Mouse (Mus musculus) thymus, postnatal 25 days (tissue): ENCODE results near the gene Ubn2.
"Not testable (repeated sequence)": the region's sequence is repeated elsewhere in the genome, so short reads cannot be mapped to it uniquely, and the experiment has no call there.

Experiments
- DNase-seq: peaks from one replicate; pipeline ENCODE4 v3.0.0; 2022

Ubn2 gene

DNA sequence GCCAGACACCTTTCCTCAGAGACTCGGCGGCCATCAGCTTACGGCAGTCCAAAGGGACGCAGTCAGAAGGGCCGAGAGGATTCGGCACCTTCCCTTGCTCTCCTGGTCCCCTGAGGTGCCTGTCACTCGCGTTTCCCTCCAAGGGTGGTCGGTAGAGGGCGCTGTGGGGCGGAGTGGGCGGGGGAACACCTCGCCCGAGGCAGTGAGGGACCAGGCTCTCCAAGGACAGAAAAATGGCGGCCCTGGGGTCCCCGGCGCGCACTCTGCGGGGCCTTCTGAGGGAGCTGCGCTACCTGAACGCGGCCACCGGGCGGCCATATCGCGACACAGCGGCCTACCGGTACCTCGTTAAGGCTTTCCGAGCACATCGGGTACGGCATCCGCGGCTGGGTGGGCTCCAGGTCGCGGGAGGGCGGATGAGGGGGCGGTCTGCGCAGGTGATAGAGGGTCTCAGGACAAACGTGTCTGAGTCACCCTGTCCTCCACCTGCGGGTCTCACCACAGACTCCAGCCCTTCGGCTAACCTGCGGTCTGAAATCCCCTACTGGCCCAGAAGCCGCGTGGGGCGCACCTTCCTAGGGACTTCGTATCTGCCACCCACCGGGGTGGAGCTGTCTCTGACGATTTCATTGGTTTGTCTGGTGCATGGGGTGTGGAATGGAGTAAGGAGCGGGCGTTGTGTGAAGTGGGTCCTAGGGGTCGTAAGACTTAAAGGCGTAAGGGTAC lies 101.1 kb downstream of the Ubn2 start:
- DNase-seq, result peak; percentile 99

DNA sequence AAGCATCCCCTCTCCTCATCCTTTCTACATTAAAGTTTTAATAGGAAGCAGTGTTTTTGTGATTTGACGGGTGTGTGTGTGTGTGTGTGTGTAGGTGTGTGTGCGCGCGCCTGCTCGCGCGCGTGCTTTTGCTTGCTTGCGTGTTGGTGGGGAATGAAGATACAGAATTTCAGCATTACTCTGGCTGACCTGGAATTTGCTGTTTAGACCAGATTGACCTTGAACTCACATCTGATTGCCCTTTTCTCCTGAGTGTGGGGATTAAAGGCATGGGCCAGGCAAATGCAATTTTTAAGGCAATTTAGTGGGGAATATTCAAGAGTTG lies 101.6 kb downstream of the Ubn2 start:
- DNase-seq, result no peak

DNA sequence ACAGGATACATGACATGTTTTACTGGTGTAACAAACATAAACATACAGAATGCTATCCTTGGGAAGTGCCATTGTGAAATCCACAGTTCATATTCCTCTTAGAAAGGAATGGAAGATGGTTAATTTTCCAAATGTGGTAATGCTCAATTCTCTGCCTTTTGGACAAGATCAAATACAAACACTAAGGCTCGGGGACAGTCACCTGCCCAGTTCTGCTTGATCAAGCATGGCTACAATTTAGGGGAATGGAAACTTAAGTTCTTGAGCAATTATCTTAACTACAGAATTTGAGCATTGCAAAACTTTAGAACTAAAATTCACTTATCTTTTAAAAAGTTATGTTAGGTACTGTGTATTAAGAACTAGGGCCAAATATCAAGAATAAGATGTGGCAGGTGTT lies 102.0 kb downstream of the Ubn2 start:
- DNase-seq, result no peak

DNA sequence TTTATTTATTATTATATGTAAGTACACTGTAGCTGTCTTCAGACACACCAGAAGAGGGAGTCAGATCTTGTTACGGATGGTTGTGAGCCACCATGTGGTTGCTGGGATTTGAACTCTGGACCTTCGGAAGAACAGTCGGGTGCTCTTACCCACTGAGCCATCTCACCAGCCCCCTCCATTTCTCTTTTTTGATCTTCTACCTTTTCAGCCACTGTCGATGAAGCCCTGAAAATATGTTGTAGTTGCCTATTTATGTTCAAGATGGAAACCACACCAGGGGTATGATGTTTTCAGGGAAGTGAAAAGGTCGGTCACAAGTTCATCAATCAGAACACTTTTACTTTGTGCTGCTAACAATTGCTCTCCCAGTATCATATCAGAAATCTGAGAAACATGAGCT lies 110.4 kb downstream of the Ubn2 start:
- DNase-seq, result not testable (repeated sequence)

DNA sequence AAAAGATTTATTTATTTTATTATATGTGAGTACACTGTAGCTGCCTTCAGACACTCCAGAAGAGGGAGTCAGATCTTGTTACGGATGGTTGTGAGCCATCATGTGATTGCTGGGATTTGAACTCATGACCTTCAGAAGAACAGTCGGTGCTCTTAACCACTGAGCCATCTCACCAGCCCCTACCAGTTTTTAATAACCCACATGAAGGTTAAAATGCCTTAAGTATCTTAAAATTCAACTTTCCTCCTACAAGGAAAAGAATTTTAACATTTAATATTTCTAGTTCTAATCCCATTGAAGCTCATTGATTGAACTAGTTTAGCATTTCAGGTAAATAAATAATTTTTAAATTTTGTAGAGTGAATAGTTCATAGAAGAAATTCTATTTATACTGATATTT lies 113.3 kb downstream of the Ubn2 start:
- DNase-seq, result not testable (repeated sequence)

DNA sequence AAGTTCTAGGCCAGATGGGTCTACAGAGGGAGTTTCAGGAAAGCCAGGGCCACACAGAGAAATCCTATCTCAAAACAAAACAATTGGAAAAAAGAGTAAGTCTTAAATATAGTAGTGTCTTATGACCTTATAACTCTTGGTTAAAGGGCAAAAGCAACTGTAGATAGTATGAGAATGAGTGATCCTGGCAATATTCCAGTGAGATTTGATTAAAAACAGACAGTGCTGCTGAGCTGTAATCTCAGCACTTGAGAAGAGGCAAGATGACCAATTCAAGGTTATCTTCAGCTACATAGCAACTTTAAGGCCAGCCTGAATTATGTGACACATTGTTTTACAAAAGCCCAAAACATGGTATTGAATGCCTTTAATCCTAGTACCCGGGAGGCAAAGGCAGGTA lies 114.0 kb downstream of the Ubn2 start:
- no peak for DNase-seq

DNA sequence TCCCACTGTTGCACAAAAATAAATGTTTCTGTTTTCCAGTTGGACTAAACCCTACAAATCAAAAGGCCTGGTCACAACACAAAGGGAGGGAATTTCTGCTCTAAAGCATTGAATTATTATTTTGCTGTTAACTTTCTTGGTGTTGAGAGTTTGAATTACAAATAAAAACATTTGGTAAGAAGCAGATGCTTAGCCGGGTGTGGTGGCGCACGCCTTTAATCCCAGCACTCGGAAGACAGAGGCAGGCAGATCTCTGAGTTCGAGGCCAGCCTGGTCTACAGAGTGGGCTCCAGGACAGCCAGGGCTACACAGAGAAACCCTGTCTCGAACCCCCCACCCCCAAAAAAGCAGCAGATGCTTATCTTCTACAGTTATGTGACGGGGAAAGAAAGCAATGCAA lies 114.8 kb downstream of the Ubn2 start:
- not testable (repeated sequence) for DNase-seq

DNA sequence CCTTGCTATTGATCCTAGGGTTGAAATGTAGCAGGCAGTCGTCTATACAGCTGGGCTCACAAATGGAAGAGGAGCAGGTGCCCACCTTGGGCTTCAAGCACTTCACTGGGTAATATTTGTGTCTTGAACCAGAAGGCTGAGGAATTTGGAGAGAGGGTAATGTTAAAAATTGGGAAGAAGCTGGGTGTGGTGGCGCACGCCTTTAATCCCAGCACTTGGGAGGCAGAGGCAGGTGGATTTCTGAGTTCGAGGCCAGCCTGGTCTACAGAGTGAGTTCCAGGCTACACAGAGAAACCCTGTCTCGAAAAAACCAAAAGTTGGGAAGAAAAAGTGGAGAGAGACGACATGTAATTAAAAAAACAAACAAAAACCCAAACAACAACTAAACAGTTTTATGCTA lies 116.1 kb downstream of the Ubn2 start:
- DNase-seq, result not testable (repeated sequence)

DNA sequence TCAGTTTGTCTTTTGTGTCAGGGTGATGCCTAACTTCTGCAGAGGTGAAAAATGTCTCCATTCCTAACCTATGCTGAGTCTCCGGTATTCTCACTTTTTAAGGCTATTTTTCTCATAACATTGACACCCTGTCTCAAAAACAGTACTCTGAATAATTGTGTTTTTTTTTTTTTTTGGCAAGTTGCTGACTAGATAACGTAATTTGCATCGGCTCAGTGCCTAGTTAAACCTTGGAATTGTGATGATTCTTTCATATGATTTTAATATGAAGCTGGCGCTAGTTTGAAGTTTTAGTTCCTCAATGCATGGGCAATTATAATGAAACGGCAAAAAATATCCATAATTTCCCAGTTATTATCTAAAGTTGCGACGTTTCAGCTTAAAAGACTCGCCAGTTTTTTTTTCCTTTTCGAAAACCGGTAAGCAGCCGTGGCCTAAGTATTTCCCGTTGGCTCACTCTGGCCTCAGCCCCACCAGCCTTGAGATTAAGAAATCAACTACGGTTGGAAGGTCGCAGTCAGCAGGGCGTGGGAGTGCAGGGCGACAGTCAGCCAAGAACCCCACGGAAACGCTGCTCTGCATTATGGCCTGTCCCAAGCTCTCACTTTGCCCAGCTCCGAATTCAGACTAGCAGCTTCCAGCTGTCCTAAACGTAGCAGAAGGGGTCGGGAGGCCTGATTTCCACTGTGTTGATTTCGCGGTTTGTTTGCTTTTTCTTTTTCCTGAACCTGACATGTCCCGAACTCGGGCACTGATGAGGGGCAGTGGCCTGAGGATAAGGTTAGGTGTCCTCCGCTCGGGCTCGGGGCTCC lies 116.7 kb downstream of the Ubn2 start:
- peak; percentile 82 for DNase-seq

DNA sequence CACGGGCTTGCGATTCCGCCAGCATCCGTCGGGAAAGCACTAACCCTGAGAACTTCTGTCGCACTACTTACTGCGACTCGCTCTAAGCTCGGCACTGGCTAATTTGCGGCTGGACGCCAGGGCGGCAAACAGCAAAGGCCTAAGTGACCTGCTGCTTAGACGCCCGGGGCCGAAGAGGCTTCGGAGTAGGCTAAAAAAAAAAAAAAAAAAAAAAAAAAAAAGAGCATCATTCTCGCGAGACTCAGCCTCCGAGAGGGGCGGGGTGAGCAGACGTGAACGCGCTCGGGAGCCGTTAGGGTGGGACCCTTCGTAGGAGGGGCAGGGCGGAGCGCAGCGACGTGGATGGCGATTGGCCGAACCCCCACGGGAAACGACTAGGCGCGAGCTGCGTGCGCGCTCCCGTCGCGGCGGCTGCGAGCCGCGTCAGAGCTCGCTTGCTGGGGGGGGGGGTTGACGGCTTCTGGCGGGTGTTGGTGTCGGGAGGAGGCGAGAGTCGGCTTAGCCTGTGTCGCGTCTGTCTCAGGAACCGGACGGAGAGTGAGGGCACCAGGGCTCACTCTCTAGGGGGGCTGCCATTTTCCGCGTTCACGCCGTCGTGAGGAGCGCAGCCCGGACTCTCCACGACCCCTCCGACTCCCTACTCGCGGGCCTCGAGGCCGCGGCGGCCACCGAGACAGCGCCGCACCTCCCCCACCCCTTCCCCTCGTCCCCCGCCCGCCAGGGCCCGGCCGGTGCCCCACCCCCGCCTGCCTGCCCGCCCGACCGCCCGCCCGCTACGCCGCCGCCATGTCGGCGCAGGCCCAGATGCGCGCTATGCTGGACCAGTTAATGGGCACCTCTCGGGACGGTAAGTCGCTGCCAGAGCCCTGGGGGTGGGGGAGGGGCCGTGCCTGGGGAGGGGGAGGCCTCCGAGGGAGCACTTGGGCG lies 117.6 kb downstream of the Ubn2 start, which contains the start of gene Luc7l2:
Gene Luc7l2 (plus strand): TSS at position 273 of the 927 bp plus-strand sequence.
- DNase-seq, result peak; percentile 96

DNA sequence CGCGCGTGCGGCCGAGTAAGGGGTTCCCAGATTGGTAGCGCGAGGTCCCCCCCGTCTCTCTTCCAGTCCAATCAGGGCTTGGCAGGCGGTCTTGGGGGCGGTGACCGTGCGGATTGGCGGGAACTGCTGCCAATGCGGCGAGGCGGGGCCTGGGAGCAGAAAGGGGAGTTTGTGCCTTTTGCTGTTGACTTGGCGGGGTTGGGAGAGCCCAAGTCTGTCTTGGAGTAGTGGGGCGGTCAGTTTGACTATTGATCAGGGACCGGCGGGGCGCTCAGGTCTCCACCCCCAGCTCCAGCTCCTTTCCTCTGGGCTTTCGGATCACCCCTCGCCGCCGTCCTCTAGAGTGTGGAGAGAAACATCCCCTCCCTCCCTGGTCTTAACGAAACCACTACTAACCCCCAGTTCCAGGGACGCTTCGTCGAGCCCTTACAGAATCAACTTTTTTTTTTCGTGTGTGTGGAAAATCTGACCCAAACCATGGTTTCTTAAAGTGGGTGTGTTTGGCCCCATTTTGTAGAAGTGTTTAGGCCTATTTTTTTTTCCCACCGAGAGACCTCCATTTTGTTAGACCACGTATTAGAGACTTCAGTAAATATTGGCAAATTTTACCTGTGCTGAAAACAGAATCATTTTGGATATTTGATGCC lies 118.4 kb downstream of the Ubn2 start:
- DNase-seq, result peak; percentile 97

DNA sequence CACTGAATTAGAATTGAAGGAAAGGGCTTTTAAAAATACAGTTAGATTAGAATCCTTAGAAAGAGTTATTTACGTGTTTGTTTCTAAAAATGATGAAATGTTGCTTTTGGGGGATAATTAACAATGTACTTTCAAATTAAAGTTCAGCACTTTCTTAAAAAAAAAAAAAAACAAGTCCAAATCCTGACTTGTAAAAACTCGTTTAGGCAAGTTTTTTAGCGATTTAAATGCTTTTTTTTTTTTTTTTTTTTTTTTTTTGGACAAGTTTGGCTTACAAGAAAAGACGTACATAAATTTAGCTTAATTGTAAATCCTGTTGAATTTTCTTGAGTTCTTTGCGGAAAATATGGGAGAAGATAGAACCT lies 118.9 kb downstream of the Ubn2 start:
- no peak for DNase-seq
